Mouse (Mus musculus) bone marrow, adult 2 months (tissue): ENCODE measurements around the gene Gm340.

Source experiments
- CTCF ChIP-seq: fragments of 200-500 bp; IDR thresholded peaks from 2 replicates; pipeline ENCODE4 v1.5.1; 2011; ENCODE audit warnings: low read length, control low read depth; ENCODE audit not compliant: control insufficient read depth, insufficient read depth
- POLR2A ChIP-seq: fragments of 200-500 bp; IDR thresholded peaks from 2 replicates; pipeline ENCODE4 v1.6.1; 2011; ENCODE audit warnings: low read depth, mild to moderate bottlenecking, control low read depth, low read length, borderline replicate concordance; ENCODE audit not compliant: control insufficient read depth

DNA sequence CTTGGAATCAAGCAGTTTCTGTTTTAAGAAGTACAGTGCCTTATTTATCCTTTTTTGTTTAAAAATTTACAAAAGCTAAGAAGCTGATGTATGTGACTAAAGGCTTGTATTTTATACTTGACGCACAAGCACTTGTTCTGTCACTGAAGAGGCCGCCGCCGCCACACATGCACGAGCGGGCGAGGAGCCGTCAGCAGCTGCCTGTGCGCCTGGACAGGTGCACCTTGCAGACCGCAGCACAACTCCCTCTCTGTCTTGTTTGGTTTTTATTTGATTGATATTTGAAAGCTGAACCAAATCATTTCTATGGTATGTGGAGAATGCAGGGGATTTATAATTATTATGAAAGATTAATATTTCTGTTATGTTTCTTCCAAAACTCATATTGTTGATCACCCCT, 4.6 kb downstream of the Gm340 start:
- TF ChIP-seq CTCF (no peak), POLR2A (no peak)
